Mouse (Mus musculus) limb, embryonic 10.5 days (tissue): Measurements from ENCODE around the gene Tatdn3. TPM values are rescaled to one million over a fixed set of nuclear protein-coding genes. Genes with fewer than 3 reads are reported as not detected.

Experiments used
- DNase-seq: peaks from one replicate; pipeline ENCODE4 v3.0.0-alpha.2; 2017; ENCODE audit warnings: low spot score
- H3K27ac ChIP-seq: fragments of 300-500 bp; sonication (generic); 2 replicates; pipeline ENCODE4 v1.5.1; 2016; ENCODE audit warnings: mild to moderate bottlenecking
- H3K27me3 ChIP-seq: fragments of 300-500 bp; sonication (generic); 2 replicates; pipeline ENCODE4 v1.6.1; 2016; ENCODE audit warnings: low read depth, mild to moderate bottlenecking; ENCODE audit not compliant: poor library complexity, severe bottlenecking
- H3K36me3 ChIP-seq: fragments of 300-500 bp; sonication (generic); 2 replicates; pipeline ENCODE4 v1.6.1; 2016; ENCODE audit warnings: mild to moderate bottlenecking, moderate library complexity
- H3K4me1 ChIP-seq: fragments of 300-500 bp; sonication (generic); 2 replicates; pipeline ENCODE4 v1.6.1; 2016
- H3K4me3 ChIP-seq: fragments of 300-500 bp; sonication (generic); 2 replicates; pipeline ENCODE4 v1.5.1; 2016; ENCODE audit warnings: mild to moderate bottlenecking, moderate library complexity
- H3K9me3 ChIP-seq: fragments of 300-500 bp; sonication (generic); replicated peaks from 2 replicates; pipeline ENCODE4 v1.6.1; 2016; ENCODE audit warnings: mild to moderate bottlenecking
- WGBS: fragments of 180-500 bp; shearing (Covaris S2); methylation state at CpG from one replicate; pipeline ENCODE4 v1.1.7; 2016; 5-methylcytosine and 5-hydroxymethylcytosine counted together
- polyA plus RNA-seq: library from polyadenylated mRNA; unstranded; fragments of >200 nt; fragmentation: Nextera tagmentation; extraction: Ambion mirVana; gene quantifications from 2 replicates; pipeline ENCODE4 v1.2.1, GENCODE M21; 2016

Tatdn3 gene
- polyA plus RNA-seq, 1 experiment from 2014 or later = 12.5 TPM

GRCm38 (mm10) chr1:191020217-191020924 lies 42.4 kb downstream of the Tatdn3 start:
- Histone ChIP-seq H3K27me3 (no peaks in the 10 kb centered on the region), H3K4me3 (no peak overlapping the region), H3K4me1 (peaks cover 10% of the 10 kb centered on the region), H3K9me3 (no peaks in the 10 kb centered on the region), H3K27ac (no peak overlapping the region), H3K36me3 (peaks cover 30% of the 10 kb centered on the region)
- WGBS = 92% methylated on average over 3 of the region's 3 CpGs
- DNase-seq = no peak

- no peak for DNase-seq
Measured at GRCm38 (mm10) chr1:191019803-191020202, 42.9 kb downstream of the Tatdn3 start.

GRCm38 (mm10) chr1:191014271-191014670 lies 48.5 kb downstream of the Tatdn3 start:
- Histone ChIP-seq H3K9me3 (no peaks in the 10 kb centered on the region), H3K27me3 (no peaks in the 10 kb centered on the region), H3K4me1 (no peaks in the 10 kb centered on the region), H3K4me3 (no peak overlapping the region), H3K27ac (no peak overlapping the region), H3K36me3 (peaks cover 64% of the 10 kb centered on the region)
- WGBS = 94% methylated on average over 3 of the region's 3 CpGs
- no peak for DNase-seq

More at GRCm38 (mm10) chr1:191019803-191020202, 42.9 kb downstream of the Tatdn3 start:
- no peaks in the 10 kb centered on the region for H3K9me3 ChIP-seq
- H3K4me3 ChIP-seq = no peak overlapping the region
- WGBS = 97% methylated on average over 5 of the region's 5 CpGs
- H3K27me3 ChIP-seq = no peaks in the 10 kb centered on the region
- peaks cover 5% of the 10 kb centered on the region for H3K4me1 ChIP-seq
- peaks cover 35% of the 10 kb centered on the region for H3K36me3 ChIP-seq
- no peak overlapping the region for H3K27ac ChIP-seq

GRCm38 (mm10) chr1:191008707-191009106 lies 54.0 kb downstream of the Tatdn3 start:
- 98% methylated on average over 5 of the region's 5 CpGs for WGBS
- H3K4me3 ChIP-seq = no peak overlapping the region
- H3K4me1 ChIP-seq = no peaks in the 10 kb centered on the region
- DNase-seq = no peak
- H3K9me3 ChIP-seq = no peaks in the 10 kb centered on the region
- peaks cover 74% of the 10 kb centered on the region for H3K36me3 ChIP-seq
- no peak overlapping the region for H3K27ac ChIP-seq
- H3K27me3 ChIP-seq = no peaks in the 10 kb centered on the region

GRCm38 (mm10) chr1:191002201-191002600 lies 60.5 kb downstream of the Tatdn3 start:
- 70% methylated on average over 6 of the region's 6 CpGs for WGBS
- no peak overlapping the region for H3K27ac ChIP-seq
- DNase-seq = no peak
- H3K4me1 ChIP-seq = no peaks in the 10 kb centered on the region
- H3K27me3 ChIP-seq = no peaks in the 10 kb centered on the region
- H3K36me3 ChIP-seq = peaks cover 16% of the 10 kb centered on the region
- H3K9me3 ChIP-seq = no peaks in the 10 kb centered on the region
- no peak overlapping the region for H3K4me3 ChIP-seq

- H3K4me3 ChIP-seq = no peak overlapping the region
- H3K9me3 ChIP-seq = no peaks in the 10 kb centered on the region
- H3K27me3 ChIP-seq = no peaks in the 10 kb centered on the region
- peaks cover 13% of the 10 kb centered on the region for H3K36me3 ChIP-seq
- no peak overlapping the region for H3K27ac ChIP-seq
- DNase-seq = no peak
- H3K4me1 ChIP-seq = no peaks in the 10 kb centered on the region
- WGBS = 86% methylated on average over 3 of the region's 3 CpGs
Measured at GRCm38 (mm10) chr1:191000686-191001085, 62.0 kb downstream of the Tatdn3 start.

- no peaks in the 10 kb centered on the region for H3K9me3 ChIP-seq
- H3K27me3 ChIP-seq = no peaks in the 10 kb centered on the region
- H3K4me3 ChIP-seq = no peak overlapping the region
- H3K27ac ChIP-seq = no peak overlapping the region
- no peaks in the 10 kb centered on the region for H3K4me1 ChIP-seq
- WGBS = 92% methylated on average over 1 of the region's 1 CpGs
- DNase-seq = no peak
- no peaks in the 10 kb centered on the region for H3K36me3 ChIP-seq
Measured at GRCm38 (mm10) chr1:190998027-190998426, 64.7 kb downstream of the Tatdn3 start.

- no peak for DNase-seq
- Histone ChIP-seq H3K27me3 (no peaks in the 10 kb centered on the region), H3K4me3 (no peak overlapping the region), H3K27ac (no peak overlapping the region), H3K4me1 (no peaks in the 10 kb centered on the region), H3K9me3 (no peaks in the 10 kb centered on the region), H3K36me3 (no peaks in the 10 kb centered on the region)
- 78% methylated on average over 6 of the region's 6 CpGs for WGBS
Measured at GRCm38 (mm10) chr1:190996346-190996877, 66.3 kb downstream of the Tatdn3 start.

Other genes with a start within 250 kb of the Tatdn3 start
- gene Rps6kc1, start 151.2 kb downstream of the Tatdn3 start, polyA plus RNA-seq = 13.0 and 16.3 TPM in 2 replicates
- gene Angel2, start 137.8 kb downstream of the Tatdn3 start, polyA plus RNA-seq = 51.3 and 55.0 TPM in 2 replicates
- gene Vash2, start 83.6 kb downstream of the Tatdn3 start, polyA plus RNA-seq = 56.3 and 64.0 TPM in 2 replicates
- 6.9 and 8.7 TPM in 2 replicates for gene Flvcr1, start 36.8 kb downstream of the Tatdn3 start, polyA plus RNA-seq
- not detected in 2 replicates for gene Spata45, start 26.3 kb downstream of the Tatdn3 start, polyA plus RNA-seq
- gene Nsl1, start 80 bp upstream of the Tatdn3 start, polyA plus RNA-seq = 36.3 and 37.5 TPM in 2 replicates
- gene Batf3, start 34.9 kb upstream of the Tatdn3 start, polyA plus RNA-seq = 8.1 and 11.1 TPM in 2 replicates
- not detected in 2 replicates for gene Fam71a, start 101.9 kb upstream of the Tatdn3 start, polyA plus RNA-seq
- 1.8 and 2.8 TPM in 2 replicates for gene Atf3, start 155.1 kb upstream of the Tatdn3 start, polyA plus RNA-seq